Mouse (Mus musculus): ENCODE results near the gene Cyp2d22.

The Cyp2d22 gene

GRCm38 (mm10) chr15:82346580-82347302 is 33.3 kb downstream of the Cyp2d22 start:
- DNase-seq (ENCODE audit: low spot score): peak; percentile 19

- DNase-seq (ENCODE audit: low spot score): peak; percentile 100
Observed at GRCm38 (mm10) chr15:82345820-82346470, 34.1 kb downstream of the Cyp2d22 start.

DNA sequence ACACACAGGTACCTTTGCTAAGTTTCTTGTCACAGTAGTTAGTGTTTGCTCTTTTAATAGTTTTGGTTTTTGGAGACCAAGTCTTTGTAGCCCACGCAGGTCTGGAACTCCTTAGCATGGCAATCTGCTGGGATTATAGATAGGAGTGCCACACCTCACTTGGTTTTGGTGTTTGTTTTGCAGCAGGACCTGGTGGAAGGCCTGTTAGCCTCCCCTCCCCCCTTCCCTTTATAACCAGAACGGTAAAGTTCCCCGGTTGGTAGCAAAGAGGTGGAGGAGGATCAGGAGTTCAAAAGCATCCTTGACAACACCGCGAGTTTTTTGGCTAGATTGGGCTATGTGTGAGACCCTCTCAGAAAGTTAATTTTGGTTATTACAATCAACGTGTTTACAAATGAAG is 35.1 kb downstream of the Cyp2d22 start:
- DNase-seq (ENCODE audit: low spot score): no peak

DNA sequence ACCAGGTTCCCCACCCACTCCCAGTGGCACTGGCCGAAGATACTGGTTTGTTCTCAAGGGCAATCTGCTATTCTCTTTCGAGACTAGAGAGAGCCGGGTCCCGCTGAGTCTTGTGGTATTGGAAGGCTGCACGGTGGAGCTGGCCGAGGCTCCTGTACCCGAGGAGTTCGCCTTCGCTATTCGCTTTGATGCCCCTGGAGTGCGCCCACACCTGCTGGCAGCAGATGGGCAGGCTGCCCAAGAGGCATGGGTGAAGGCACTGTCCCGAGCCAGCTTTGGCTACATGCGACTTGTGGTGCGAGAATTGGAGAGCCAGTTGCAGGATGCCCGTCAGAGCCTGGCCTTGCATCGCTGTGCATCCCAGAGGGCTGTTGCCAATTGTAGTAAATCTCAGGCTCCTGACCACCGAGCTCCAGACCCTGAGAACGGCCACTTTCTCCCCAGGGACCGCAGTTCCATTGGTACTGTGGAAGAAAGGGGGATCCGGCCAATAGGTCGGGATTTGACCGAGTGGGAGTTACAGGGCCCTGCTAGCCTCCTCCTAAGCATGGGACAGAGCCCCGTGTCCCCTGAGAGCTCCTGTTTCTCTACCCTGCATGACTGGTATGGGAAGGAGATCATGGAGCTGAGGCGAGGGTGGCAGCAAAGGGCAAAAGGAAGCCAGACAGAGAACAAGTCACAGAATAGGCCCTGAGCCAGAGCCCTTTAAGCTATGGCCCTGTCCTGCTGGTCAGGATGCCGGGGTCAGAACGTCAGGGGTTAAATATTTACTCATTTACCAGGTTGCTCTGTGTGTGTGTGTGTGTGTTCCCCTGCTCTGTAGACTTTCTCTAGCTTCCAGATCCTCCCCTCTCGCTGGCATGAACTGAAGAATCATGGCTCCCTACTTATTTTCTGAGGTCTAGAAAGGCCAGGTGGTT is 36.4 kb downstream of the Cyp2d22 start:
- no peak for DNase-seq (ENCODE audit: low spot score)

- no peak for DNase-seq (ENCODE audit: low spot score)
Observed at GRCm38 (mm10) chr15:82342543-82342935, 37.5 kb downstream of the Cyp2d22 start.

DNA sequence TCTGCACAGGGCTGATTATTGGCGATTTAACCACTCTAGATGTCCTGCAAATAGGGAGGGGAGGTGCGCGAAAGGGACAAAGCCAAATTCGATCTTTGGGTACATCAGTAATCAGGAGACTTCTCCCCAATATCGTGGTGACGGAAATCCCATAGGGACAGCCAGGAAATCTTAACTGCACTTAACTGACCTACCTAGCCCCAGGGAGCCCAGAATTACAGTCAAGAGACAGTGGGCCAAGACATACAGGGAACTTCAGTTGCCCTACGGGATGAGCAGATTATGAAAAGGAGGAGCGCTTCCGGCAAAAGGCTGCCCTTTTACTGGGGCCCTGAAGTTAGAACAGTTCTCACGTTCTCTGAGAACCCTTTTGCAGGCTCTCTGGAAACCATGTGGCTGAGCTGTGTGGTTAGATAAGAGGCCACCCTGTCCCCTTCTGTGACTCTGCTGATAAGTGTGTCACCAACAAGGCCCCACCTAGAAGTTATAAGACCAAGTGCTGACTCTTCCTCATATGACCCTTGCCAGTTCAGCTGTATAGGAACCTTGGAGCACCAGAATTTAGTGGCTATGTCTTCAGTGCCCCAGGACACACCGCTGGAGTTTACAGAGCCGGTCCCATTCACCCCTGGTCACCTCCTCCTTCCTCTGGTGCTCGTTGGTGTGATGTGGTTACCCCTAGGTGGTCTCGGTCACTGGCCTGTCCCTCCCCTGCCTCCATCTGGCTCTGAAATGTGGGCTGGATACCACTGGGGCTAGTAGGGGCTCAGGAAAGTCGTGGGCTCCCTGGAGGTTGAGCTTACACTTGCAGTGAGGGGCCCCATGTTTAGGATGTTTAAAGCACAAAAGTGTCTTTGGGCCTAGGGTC is 38.2 kb downstream of the Cyp2d22 start:
- no peak for DNase-seq (ENCODE audit: low spot score)

GRCm38 (mm10) chr15:82341036-82341501 is 39.0 kb downstream of the Cyp2d22 start:
- peak; percentile 56 for DNase-seq (ENCODE audit: low spot score)

DNA sequence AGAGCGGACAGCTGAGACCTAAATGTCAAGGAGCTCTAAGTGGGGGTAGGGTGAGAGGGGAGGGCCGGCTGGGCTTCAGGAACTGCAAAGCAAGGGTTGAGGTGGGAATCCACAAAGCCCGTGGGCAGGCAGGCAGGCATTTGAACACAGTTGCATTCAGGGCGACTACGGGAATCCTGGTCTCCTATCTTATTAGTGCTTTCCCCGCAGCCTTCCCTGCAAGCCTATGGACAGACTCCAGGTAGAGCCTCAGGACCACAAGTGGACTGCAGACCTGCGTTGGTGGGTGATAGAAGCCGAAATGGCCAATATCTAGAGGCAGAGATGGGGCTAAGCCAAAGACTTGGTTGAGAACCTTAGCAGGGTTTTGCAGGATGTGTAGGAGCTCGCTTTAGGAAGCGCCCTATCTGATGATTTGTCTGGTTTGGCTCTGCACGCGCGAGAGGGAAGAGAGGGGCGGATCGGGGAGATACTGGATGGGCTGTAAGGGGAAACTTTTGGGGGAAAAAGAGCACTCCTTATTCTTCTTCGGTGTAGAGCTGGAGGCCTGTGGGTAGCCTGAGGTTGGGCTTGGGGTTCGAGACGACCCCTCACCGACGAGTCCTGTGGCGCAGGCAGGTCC is 39.5 kb downstream of the Cyp2d22 start:
- no peak for DNase-seq (ENCODE audit: low spot score)

- no peak for DNase-seq (ENCODE audit: low spot score)
Observed at GRCm38 (mm10) chr15:82339634-82340254, 40.3 kb downstream of the Cyp2d22 start.

- no peak for DNase-seq (ENCODE audit: low spot score)
Observed at GRCm38 (mm10) chr15:82339150-82339549, 40.9 kb downstream of the Cyp2d22 start.

GRCm38 (mm10) chr15:82338593-82339112 is 41.4 kb downstream of the Cyp2d22 start, which contains the start of the genes Naga, Pheta2 and Smdt1:
Naga (minus strand) TSS chr15:82338925.
Pheta2 (plus strand) TSS chr15:82338942.
Smdt1 (plus strand) TSS chr15:82338959.
- peak; percentile 94 for DNase-seq (ENCODE audit: low spot score)

- DNase-seq (ENCODE audit: low spot score): no peak
Observed at GRCm38 (mm10) chr15:82337875-82338274, 42.2 kb downstream of the Cyp2d22 start.

DNA sequence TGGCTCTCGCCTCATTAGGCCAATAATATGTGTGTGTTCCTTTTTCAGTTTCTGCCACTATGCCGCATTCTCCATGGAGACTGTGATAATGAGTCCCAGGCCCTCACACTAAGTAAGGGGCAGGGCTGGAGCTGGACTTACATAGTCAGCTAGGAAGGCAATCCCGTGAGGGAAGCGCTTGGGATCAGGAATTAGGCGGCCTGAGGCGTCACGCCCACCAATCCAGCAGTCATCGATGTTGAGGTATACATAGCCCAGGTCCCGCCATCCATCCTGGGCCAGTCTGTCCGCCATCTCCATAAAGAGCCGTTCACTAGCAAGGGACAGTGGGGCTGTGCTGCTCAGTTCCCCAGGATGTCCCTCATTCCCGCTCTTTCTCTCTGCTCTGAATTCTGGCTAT is 43.4 kb downstream of the Cyp2d22 start:
- DNase-seq (ENCODE audit: low spot score): no peak

- DNase-seq (ENCODE audit: low spot score): no peak
Observed at GRCm38 (mm10) chr15:82335194-82335593, 44.9 kb downstream of the Cyp2d22 start.

DNA sequence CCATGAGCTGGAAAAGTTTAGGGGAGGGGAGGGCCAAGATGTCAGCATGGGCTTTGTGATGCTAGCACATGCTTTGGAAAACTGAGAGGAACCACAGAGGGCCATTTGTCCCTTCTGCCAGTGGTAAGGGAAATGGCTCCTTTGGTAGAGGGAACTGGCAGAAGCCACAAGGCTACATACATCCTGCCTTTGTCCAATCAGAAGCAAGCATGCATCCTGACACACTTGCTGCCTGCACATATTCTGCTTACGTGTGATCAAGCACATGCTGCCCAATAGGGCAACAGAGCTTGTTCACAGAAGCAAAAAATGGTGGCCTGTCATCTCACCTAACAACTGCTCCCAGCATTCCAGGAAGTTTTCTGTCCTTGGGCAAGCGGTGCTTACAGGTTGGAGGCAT is 54.7 kb downstream of the Cyp2d22 start:
- no peak for DNase-seq (ENCODE audit: low spot score)

- DNase-seq (ENCODE audit: low spot score): no peak
Observed at GRCm38 (mm10) chr15:82322195-82322594, 57.9 kb downstream of the Cyp2d22 start.
